In genomic region chr2:109992448-109993073, GRCm38 (mm10) we compare ENCODE assay signal across 22 mouse cellular contexts. TPM values are rescaled to one million over a fixed set of nuclear protein-coding genes. Genes with fewer than 3 reads are reported as not detected.
DNase-seq lines count a peak whose midpoint lies in the region; ATAC-seq and TF ChIP-seq lines count a peak whose summit lies in the region.
"Had no signal": no experiment of that assay in that cellular context is flagged by ENCODE, and none has a peak within 500 bp of the region (broad histone marks: within the 10 kb centered on the region; RNA-seq: fewer than 3 reads in every experiment).

No protein-coding gene starts in this region.

- no peak overlapping the region for H3K27ac ChIP-seq in embryonic facial prominence, embryonic 11.5 days (replicated peaks; ENCODE audit: low read depth, low read length)
- no peak overlapping the region for H3K27ac ChIP-seq in embryonic facial prominence, embryonic 10.5 days (replicated peaks)
- no peak overlapping the region for H3K27ac ChIP-seq in embryonic facial prominence, embryonic 13.5 days
- H3K27ac ChIP-seq in stomach, postnatal 0 days (replicated peaks) = peak overlapping the region; percentile 53; the same call in 1 of the 2 replicates
- H3K27ac ChIP-seq: forebrain, embryonic 15.5 days; heart, embryonic 10.5 days; hindbrain, embryonic 13.5 days; limb, embryonic 15.5 days; liver, embryonic 15.5 days; macrophage; midbrain, embryonic 13.5 days had no signal

- no peak overlapping the region for H3K4me3 ChIP-seq in embryonic facial prominence, embryonic 11.5 days (ENCODE audit: low read depth, low read length)
- no peak overlapping the region for H3K4me3 ChIP-seq in embryonic facial prominence, embryonic 10.5 days
- no peak overlapping the region for H3K4me3 ChIP-seq in embryonic facial prominence, embryonic 13.5 days
- no peak overlapping the region for H3K4me3 ChIP-seq in stomach, postnatal 0 days (ENCODE audit: low read depth, low read length)
- H3K4me3 ChIP-seq: forebrain, embryonic 15.5 days; heart, embryonic 10.5 days; hindbrain, embryonic 13.5 days; limb, embryonic 15.5 days; liver, embryonic 15.5 days; midbrain, embryonic 13.5 days had no signal

- no peaks in the 10 kb centered on the region for H3K27me3 ChIP-seq in embryonic facial prominence, embryonic 11.5 days (ENCODE audit: control insufficient read depth, insufficient read depth, low read length)
- no peaks in the 10 kb centered on the region for H3K27me3 ChIP-seq in embryonic facial prominence, embryonic 10.5 days (replicated peaks; ENCODE audit: low read depth, poor library complexity, severe bottlenecking)
- H3K27me3 ChIP-seq in embryonic facial prominence, embryonic 13.5 days = no peaks in the 10 kb centered on the region
- no peaks in the 10 kb centered on the region for H3K27me3 ChIP-seq in stomach, postnatal 0 days (ENCODE audit: control insufficient read depth, insufficient read depth, low read length)
- H3K27me3 ChIP-seq: hindbrain, embryonic 13.5 days; limb, embryonic 15.5 days; liver, embryonic 15.5 days; midbrain, embryonic 13.5 days had no signal

- H3K9me3 ChIP-seq in embryonic facial prominence, embryonic 11.5 days (replicated peaks; ENCODE audit: control insufficient read depth, low read length) = no peaks in the 10 kb centered on the region
- H3K9me3 ChIP-seq in embryonic facial prominence, embryonic 10.5 days = no peaks in the 10 kb centered on the region
- no peaks in the 10 kb centered on the region for H3K9me3 ChIP-seq in embryonic facial prominence, embryonic 13.5 days
- H3K9me3 ChIP-seq in stomach, postnatal 0 days (ENCODE audit: control insufficient read depth, low read length) = no peaks in the 10 kb centered on the region
- H3K9me3 ChIP-seq: forebrain, embryonic 15.5 days; heart, embryonic 10.5 days; hindbrain, embryonic 13.5 days; limb, embryonic 15.5 days; liver, embryonic 15.5 days; midbrain, embryonic 13.5 days had no signal

- H3K4me1 ChIP-seq in embryonic facial prominence, embryonic 11.5 days (ENCODE audit: control insufficient read depth, insufficient read depth, low read length) = no peaks in the 10 kb centered on the region; the same call in 1 of the 2 replicates
- peaks cover 66% of the 10 kb centered on the region for H3K4me1 ChIP-seq in embryonic facial prominence, embryonic 10.5 days
- H3K4me1 ChIP-seq in embryonic facial prominence, embryonic 13.5 days = peaks cover 39% of the 10 kb centered on the region
- H3K4me1 ChIP-seq in stomach, postnatal 0 days (replicated peaks; ENCODE audit: control insufficient read depth, insufficient read depth) = peaks cover 2% of the 10 kb centered on the region
- H3K4me1 ChIP-seq: forebrain, embryonic 15.5 days had no signal

- H3K4me2 ChIP-seq in embryonic facial prominence, embryonic 11.5 days (ENCODE audit: low read depth, low read length) = no peak overlapping the region
- H3K4me2 ChIP-seq in embryonic facial prominence, embryonic 13.5 days = peak overlapping the region; percentile 33
- 0 out of 2 replicates have a peak overlapping the region, but pooled peaks have one; percentile 18 for H3K4me2 ChIP-seq in stomach, postnatal 0 days (replicated peaks; ENCODE audit: low read depth)
- H3K4me2 ChIP-seq: forebrain, embryonic 15.5 days; hindbrain, embryonic 13.5 days; limb, embryonic 15.5 days; midbrain, embryonic 13.5 days had no signal

- no peak for TF ChIP-seq EP300 in stomach, postnatal 0 days (optimal IDR thresholded peaks at IDR 0.05)

- peak; percentile 53 for DNase-seq in embryonic facial prominence, embryonic 11.5 days (ENCODE audit: low spot score)
- DNase-seq in embryonic facial prominence, embryonic 10.5 days (ENCODE audit: low spot score) = no peak
- peak; percentile 67 for DNase-seq in large intestine, adult 2 months (ENCODE audit: low read depth, low spot score)
- peak; percentile 47 for DNase-seq in stomach, postnatal 0 days (ENCODE audit: low spot score)
- DNase-seq in adrenal gland, adult 8-10 months = no peak
- no peak for DNase-seq in thymus, postnatal 0 days (ENCODE audit: low spot score)
- DNase-seq in left cerebral cortex, adult 18-20 months (ENCODE audit: low spot score in 2 of 2) = no peak
- DNase-seq: cerebellum, adult 9-10 months; gastrocnemius, postnatal 25 days; kidney, adult 18-20 months; kidney, postnatal 4 days; right cerebral cortex, postnatal 14 days; thymus, postnatal 25 days had no signal

- no peaks in the 10 kb centered on the region for H3K36me3 ChIP-seq in embryonic facial prominence, embryonic 11.5 days (replicated peaks; ENCODE audit: control insufficient read depth, insufficient read depth, low read depth, low read length)
- no peaks in the 10 kb centered on the region for H3K36me3 ChIP-seq in embryonic facial prominence, embryonic 10.5 days (replicated peaks)
- H3K36me3 ChIP-seq in embryonic facial prominence, embryonic 13.5 days = no peaks in the 10 kb centered on the region
- H3K36me3 ChIP-seq in stomach, postnatal 0 days (ENCODE audit: control insufficient read depth, insufficient read depth, low read length) = no peaks in the 10 kb centered on the region
- H3K36me3 ChIP-seq: forebrain, embryonic 15.5 days; heart, embryonic 10.5 days; hindbrain, embryonic 13.5 days; limb, embryonic 15.5 days; liver, embryonic 15.5 days; midbrain, embryonic 13.5 days had no signal

- no peak for ATAC-seq in embryonic facial prominence, embryonic 11.5 days (replicated peaks; ENCODE audit: insufficient number of reproducible peaks, low FRiP score, low TSS enrichment, low read depth)
- ATAC-seq in embryonic facial prominence, embryonic 13.5 days (ENCODE audit: insufficient number of reproducible peaks, insufficient read depth, low FRiP score, low TSS enrichment, low read depth) = no peak
- peak; percentile 61 for ATAC-seq in stomach, postnatal 0 days (ENCODE audit: low FRiP score, low TSS enrichment)
- ATAC-seq: CD4-positive, CD25-positive, alpha-beta regulatory T cell, adult 4 months; forebrain, embryonic 15.5 days; midbrain, embryonic 13.5 days had no signal

- WGBS in embryonic facial prominence, embryonic 11.5 days = 46% methylated on average over 11 of the region's 11 CpGs
- WGBS in embryonic facial prominence, embryonic 10.5 days = 52% methylated on average over 11 of the region's 11 CpGs
- WGBS in embryonic facial prominence, embryonic 13.5 days = 41% methylated on average over 11 of the region's 11 CpGs
- 34% methylated on average over 11 of the region's 11 CpGs for WGBS in large intestine, adult 2 months
- 55% methylated on average over 11 of the region's 11 CpGs for WGBS in stomach, postnatal 0 days

- no peak overlapping the region for H3K9ac ChIP-seq in embryonic facial prominence, embryonic 11.5 days (replicated peaks; ENCODE audit: low read length)
- no peak overlapping the region for H3K9ac ChIP-seq in embryonic facial prominence, embryonic 13.5 days
- H3K9ac ChIP-seq in stomach, postnatal 0 days (ENCODE audit: low read length) = no peak overlapping the region
- H3K9ac ChIP-seq: forebrain, embryonic 15.5 days; hindbrain, embryonic 13.5 days; limb, embryonic 15.5 days; liver, embryonic 15.5 days; midbrain, embryonic 13.5 days had no signal

- no peak for TF ChIP-seq CTCF in stomach, postnatal 0 days (IDR thresholded peaks at IDR 0.05; ENCODE audit: low read depth)

RNA-seq across cellular contexts. Expression of gene Ccdc34, which starts 25.1 kb away (rescaled TPM):
- 53.3 and 66.1 TPM in 2 replicates for polyA plus RNA-seq in embryonic facial prominence, embryonic 11.5 days (2014; fragmentation: Nextera tagmentation; extraction: Ambion mirVana)
- 57.1 and 63.6 TPM in 2 replicates for polyA plus RNA-seq in embryonic facial prominence, embryonic 10.5 days (2016; fragmentation: Nextera tagmentation; extraction: Ambion mirVana)
- polyA plus RNA-seq in embryonic facial prominence, embryonic 13.5 days (2015; fragmentation: Nextera tagmentation; extraction: Ambion mirVana) = 54.1 and 56.0 TPM in 2 replicates
- polyA plus RNA-seq in large intestine, adult 2 months (2012; rRNA removed) = 13.3 and 14.1 TPM in 2 replicates
- polyA plus RNA-seq in stomach, postnatal 0 days (2015; fragmentation: Nextera tagmentation; extraction: Ambion mirVana) = 16.1 and 18.7 TPM in 2 replicates
- total RNA-seq in adrenal gland, adult 8-10 months (2022) = 10 to 100 TPM in 2 of 4 experiments, 1 to 10 TPM in 2; 5.1 to 10.5 (median 8.9) TPM
- polyA plus RNA-seq in thymus, postnatal 0 days (2015; fragmentation: Nextera tagmentation; extraction: Ambion mirVana) = 40.0 and 43.0 TPM in 2 replicates
- total RNA-seq in left cerebral cortex, adult 18-20 months (2021) = 10 to 100 TPM; 11.0 to 11.6 TPM

Comparison
In these comparisons a context has a peak if more than half of its experiments do, and no peak if none do; other contexts are left out.
1. DNase-seq: peak in embryonic facial prominence, embryonic 11.5 days (single experiment), large intestine, adult 2 months (single experiment) and stomach, postnatal 0 days (single experiment); none in embryonic facial prominence, embryonic 10.5 days (single experiment), adrenal gland, adult 8-10 months (single experiment), thymus, postnatal 0 days (single experiment) and left cerebral cortex, adult 18-20 months (0 of 2).